Mouse (Mus musculus) kidney, postnatal 10 days (tissue): ENCODE measurements around the gene Frmpd4.
A peak's percentile ranks its signal among the peaks of the same experiment; 100 is the strongest.

ENCODE experiments used
- DNase-seq: peaks from one replicate; pipeline ENCODE4 v3.0.0; 2021; ENCODE audit warnings: mixed read lengths

The Frmpd4 gene

DNA sequence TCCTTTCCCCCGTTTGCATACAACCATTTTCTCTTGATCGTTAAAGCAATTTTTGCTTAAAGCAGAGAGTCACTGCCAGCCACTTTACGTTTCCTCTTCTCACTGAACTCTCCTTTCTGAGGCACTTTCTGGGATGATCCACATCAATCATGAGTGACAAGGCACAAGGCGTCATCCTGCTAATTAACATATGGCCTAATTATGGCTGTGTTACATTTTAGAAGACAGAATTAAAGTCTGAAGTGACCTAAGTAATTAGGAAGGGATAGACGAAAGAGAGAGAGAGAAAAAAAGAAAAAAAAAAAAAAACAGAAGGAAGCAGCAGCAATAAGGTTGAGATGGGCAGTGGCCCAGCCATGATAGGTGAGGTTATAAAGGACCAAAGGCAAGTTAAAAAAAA is at the start of gene Frmpd4:
Frmpd4 (minus strand) TSS at position 101 of the 400 bp plus-strand sequence.
- DNase-seq, result no peak

GRCm38 (mm10) chrX:168595193-168595592 is 18.2 kb upstream of the Frmpd4 start:
- DNase-seq, result no peak

- DNase-seq, result peak; percentile 4
These were observed 7.3 kb upstream of the Frmpd4 start for GRCm38 (mm10) chrX:168584303-168584702.

GRCm38 (mm10) chrX:168571808-168572207 is 5.2 kb downstream of the Frmpd4 start:
- DNase-seq, result no peak

- no peak for DNase-seq
These were observed 7.8 kb downstream of the Frmpd4 start for GRCm38 (mm10) chrX:168569231-168569630.

DNA sequence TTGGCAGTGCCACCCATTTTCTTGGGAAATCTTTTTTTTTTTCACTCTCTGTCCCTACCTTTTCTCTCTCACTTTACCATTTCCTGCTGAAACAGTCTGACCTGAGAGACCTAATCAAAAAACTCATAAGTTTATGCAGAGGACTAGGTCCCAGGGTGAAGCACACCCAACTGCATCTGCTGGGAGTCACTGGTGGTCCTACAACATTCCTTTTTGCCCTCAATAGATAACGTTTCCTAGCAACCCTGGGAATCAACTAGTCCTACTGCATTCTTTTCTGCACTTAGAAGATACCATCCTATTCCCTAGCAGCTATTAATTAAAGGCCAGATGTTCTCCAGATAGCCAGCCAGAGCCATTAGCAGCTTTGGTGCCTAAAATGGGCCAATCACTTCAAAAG is 71.8 kb downstream of the Frmpd4 start:
- no peak for DNase-seq

- DNase-seq, result no peak
These were observed 121.8 kb downstream of the Frmpd4 start for GRCm38 (mm10) chrX:168455233-168455632.

DNA sequence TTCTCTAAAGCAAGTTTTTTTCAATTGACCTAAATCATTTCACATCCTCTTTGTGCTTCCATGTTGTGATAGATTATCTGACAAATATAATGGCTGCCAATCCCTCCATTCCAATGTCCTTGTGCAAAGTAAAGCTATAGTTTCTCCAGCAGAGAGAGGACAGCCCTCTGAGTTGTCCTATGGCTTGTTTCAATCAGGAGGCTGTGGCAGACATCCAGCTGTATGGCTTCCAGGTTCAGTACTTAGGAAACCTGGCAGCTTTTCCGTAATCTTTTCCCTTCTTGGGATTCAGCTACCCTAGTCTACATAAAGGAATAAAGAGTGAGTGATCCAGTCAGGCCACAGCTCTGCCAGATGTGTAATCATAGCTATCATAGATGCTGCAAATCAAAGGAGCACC is 145.8 kb downstream of the Frmpd4 start:
- DNase-seq, result peak; percentile 4

- DNase-seq, result no peak
These were observed 147.2 kb downstream of the Frmpd4 start for GRCm38 (mm10) chrX:168429814-168430213.

DNA sequence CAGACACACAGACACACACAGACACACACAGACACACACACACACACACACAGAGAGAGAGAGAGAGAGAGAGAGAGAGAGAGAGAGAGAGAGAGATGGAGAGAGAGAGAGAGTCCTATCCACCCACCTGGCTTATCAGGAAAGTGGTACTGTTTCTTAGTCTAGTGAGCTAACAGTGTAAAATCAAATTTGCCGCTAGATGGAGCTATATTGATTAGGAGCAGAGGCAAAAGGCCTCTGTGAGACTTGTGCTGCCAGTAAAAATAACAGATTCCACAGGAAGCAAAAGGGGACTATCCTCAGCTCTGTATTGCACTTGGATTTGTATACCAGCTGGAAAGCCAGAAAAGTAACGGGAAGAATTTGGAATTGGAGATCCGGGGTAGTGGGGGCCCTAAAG is 161.6 kb downstream of the Frmpd4 start:
- DNase-seq, result no peak

DNA sequence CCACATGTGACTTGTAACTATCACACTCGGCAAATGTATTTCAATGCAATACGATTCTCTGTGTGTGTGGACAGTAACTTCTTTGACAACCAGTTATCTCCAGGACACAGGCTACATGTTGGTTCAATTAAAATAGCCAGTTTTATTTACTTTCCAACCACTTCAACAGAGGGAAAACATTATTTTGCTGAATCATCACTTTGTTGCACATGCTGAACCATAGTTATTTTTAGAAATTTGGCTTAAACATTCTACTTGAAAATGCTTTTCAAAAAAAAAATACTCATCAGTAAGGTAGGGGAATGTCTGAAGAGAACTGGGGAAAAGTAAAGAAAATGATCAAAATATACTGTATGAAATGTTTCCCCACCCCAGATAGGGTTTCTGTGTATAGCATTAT is 173.5 kb downstream of the Frmpd4 start:
- no peak for DNase-seq

- no peak for DNase-seq
These were observed 226.6 kb downstream of the Frmpd4 start for GRCm38 (mm10) chrX:168350431-168350830.

GRCm38 (mm10) chrX:168349320-168350225 is 227.5 kb downstream of the Frmpd4 start:
- peak; percentile 6 for DNase-seq

GRCm38 (mm10) chrX:168338212-168338611 is 238.8 kb downstream of the Frmpd4 start:
- DNase-seq, result no peak

GRCm38 (mm10) chrX:168325161-168325560 is 251.9 kb downstream of the Frmpd4 start:
- DNase-seq, result no peak

DNA sequence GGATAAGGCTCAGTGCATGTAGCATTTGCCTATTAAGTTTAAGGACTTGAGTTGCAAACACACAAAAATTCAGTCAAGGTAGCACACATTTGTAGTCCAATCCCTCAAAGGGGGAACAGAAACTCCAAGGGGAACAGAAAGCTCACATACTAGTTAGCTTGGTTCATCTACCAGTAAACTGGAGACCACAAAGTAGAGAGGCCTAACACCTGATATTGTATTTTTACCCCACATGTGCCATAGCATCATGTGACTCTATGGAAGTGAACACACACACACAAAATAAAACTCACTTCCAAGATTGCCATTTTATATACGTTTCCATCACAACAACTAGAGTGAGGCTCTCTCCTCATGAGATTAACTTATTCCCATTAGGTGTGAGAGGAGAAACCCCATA is 264.9 kb downstream of the Frmpd4 start:
- DNase-seq, result no peak

DNA sequence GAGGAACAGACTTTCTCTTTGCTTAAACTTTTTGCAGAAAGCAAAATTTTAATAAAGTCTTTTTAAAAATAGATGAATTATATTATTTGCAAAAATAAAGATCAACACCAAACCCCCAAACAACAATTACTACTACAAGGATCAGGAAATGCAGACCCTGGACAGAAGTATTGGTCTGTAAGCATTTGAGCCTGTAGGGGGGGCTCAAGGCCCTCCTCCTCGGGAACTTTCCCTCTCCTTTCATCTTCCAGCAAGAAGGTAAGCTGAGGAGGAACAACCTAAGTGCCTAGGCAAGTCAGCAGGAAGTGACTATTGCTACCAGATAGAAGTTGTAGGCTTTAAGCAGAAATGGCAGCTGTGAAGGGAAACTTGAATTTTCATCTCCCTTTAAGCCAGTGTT is 266.9 kb downstream of the Frmpd4 start:
- DNase-seq, result peak; percentile 3

- DNase-seq, result no peak
These were observed 284.5 kb downstream of the Frmpd4 start for GRCm38 (mm10) chrX:168292506-168292905.

- DNase-seq, result no peak
These were observed 370.0 kb downstream of the Frmpd4 start for GRCm38 (mm10) chrX:168207034-168207433.

DNA sequence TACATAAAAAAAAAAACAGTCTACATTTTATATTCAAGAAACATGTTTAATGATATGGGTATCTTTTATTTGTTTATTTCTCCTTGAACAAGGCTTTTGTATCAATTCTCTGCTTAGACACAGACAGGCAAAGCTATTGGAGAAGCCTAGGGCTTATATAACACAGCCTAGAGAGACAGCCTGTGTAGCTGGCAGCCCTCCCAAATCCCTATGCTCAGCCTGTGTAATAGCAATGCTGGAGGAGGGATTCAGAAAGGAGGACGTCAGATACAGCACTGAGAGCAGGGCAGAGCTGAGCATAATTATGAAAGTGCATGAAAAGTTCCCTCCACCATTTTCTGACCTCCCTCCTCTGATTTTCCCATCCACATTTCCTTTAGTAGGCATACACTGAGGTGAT is 385.1 kb downstream of the Frmpd4 start:
- DNase-seq, result no peak

DNA sequence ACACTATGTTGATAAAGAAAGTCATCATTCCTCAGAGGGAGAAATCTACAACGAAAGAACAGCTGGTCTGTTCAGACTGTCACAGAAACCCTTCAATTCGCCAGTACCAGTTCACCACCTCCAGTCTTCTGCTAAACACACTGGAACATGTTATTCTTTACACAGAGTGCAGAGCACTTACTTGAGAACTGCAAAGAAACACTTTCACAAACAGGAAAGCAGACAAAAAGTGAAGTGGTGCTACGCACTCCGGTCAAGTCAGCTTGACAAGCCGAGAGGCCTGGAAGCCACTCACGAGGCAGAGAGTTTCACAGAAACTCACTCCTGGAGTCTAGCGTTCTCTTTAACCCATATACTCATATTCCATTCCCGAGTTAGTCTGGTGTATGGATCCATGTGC is 387.5 kb downstream of the Frmpd4 start:
- no peak for DNase-seq

- DNase-seq, result no peak
These were observed 414.0 kb downstream of the Frmpd4 start for GRCm38 (mm10) chrX:168163001-168163400.

GRCm38 (mm10) chrX:168158866-168159265 is 418.2 kb downstream of the Frmpd4 start:
- DNase-seq, result no peak

DNA sequence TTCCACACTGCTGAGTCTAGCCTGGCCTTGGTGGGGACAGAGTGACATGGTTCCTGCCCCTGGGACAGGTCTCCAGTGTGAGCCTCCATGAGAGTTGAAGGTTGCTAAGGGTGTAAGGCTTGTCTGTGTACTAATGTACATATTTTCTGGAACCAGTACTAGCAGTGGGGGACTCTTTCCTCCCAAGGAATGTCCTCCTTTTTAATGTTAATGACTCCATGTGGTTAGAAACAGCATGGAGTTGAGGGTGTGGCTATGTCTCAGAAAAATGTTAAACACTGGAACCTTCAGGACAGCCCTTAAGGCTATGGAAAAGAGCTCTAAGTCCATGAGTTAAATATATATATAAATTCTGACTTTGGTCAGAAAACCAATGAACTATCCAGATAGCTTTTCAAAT is 436.0 kb downstream of the Frmpd4 start:
- DNase-seq, result no peak

- DNase-seq, result no peak
These were observed 453.0 kb downstream of the Frmpd4 start for GRCm38 (mm10) chrX:168124043-168124442.
